Mouse (Mus musculus) testis, adult 2 months (tissue): Measurements from ENCODE around the gene Dusp5. TPM values are rescaled to one million over a fixed set of nuclear protein-coding genes. Genes with fewer than 3 reads are reported as not detected.

ENCODE experiments used
- H3K27ac ChIP-seq: fragments of 200-500 bp; 2 replicates; pipeline ENCODE4 v1.5.1; 2012; ENCODE audit warnings: low read depth, low read length; ENCODE audit not compliant: control insufficient read depth, insufficient read depth
- H3K27me3 ChIP-seq: fragments of 200-500 bp; 2 replicates; pipeline ENCODE4 v1.6.1; 2012; ENCODE audit warnings: mild to moderate bottlenecking, low read length, moderate library complexity; ENCODE audit not compliant: control insufficient read depth, insufficient read depth
- H3K36me3 ChIP-seq: fragments of 200-500 bp; 2 replicates; pipeline ENCODE4 v1.6.1; 2012; ENCODE audit warnings: mild to moderate bottlenecking, low read length; ENCODE audit not compliant: control insufficient read depth, insufficient read depth
- H3K4me1 ChIP-seq: fragments of 200-500 bp; 2 replicates; pipeline ENCODE4 v1.6.1; 2012; ENCODE audit warnings: low read length; ENCODE audit not compliant: control insufficient read depth, insufficient read depth
- H3K4me3 ChIP-seq: fragments of 200-500 bp; 2 replicates; pipeline ENCODE4 v1.5.1; 2012; ENCODE audit warnings: low read depth, mild to moderate bottlenecking, low read length, moderate library complexity, mixed read lengths; ENCODE audit not compliant: control insufficient read depth
- CTCF ChIP-seq: fragments of 200-500 bp; IDR thresholded peaks from 2 replicates; pipeline ENCODE4 v1.5.1; 2012; ENCODE audit warnings: low read depth, mild to moderate bottlenecking, inconsistent platforms, low read length, moderate library complexity; ENCODE audit not compliant: control insufficient read depth, insufficient read depth, insufficient replicate concordance
- POLR2A ChIP-seq: fragments of 200-500 bp; IDR thresholded peaks from 2 replicates; pipeline ENCODE4 v1.6.1; 2012; ENCODE audit warnings: low read depth, mild to moderate bottlenecking, inconsistent platforms, low read length, moderate library complexity; ENCODE audit not compliant: control insufficient read depth
- polyA plus RNA-seq: library from polyadenylated mRNA; depleted of rRNA; stranded (reverse); fragments of >200 nt; gene quantifications from 2 replicates; pipeline ENCODE4 v1.2.3, GENCODE M21; 2012

Dusp5 gene
- polyA plus RNA-seq, 1 experiment = 6.7 TPM

DNA sequence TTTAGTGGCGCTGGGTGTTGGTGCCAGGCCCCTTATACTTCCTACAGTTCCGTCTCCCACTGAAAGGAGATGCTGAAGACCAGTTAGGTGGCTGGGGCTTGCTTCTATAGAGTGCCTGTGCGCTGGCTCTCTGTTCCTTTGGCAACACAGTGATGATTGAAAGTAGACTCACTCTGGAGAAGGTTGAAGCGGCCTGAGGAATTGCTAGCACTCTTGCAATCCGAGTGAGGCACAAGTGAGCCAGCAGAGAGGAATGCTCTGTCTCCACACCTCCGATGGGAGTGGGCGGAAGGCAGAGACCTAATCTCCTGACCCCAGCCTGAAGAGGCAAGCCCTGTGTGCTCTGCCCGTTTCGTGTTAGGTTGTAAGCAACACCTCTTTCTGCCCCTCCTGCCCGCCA lies 2.5 kb downstream of the Dusp5 start:
- no peaks in the 10 kb centered on the region for H3K36me3 ChIP-seq
- no peak overlapping the region for H3K4me3 ChIP-seq
- TF ChIP-seq CTCF (no peak), POLR2A (no peak)
- peaks cover 12% of the 10 kb centered on the region for H3K4me1 ChIP-seq
- no peak overlapping the region for H3K27ac ChIP-seq
- H3K27me3 ChIP-seq = no peaks in the 10 kb centered on the region; the same call in 1 of the 2 replicates

DNA sequence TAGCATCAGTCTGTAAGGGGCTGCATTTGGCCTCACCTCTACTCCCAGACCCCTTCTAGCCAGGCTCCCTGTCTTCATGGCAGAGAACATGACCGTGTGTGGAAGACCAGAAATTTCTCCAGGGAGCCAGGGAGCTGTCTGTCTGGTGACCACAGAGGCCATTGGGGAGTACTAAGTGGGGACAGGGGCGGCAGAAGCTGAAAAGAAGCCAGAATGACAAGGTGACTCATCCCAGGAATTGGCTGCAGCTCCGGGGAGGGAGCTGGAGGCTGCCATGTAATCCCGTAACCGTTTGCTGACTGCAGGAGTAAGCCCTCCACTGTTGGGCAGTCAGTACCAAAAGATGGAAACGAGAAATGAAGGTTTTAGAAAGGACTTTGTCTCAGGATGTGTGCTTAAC lies 3.1 kb downstream of the Dusp5 start:
- Histone ChIP-seq H3K4me1 (peaks cover 12% of the 10 kb centered on the region), H3K27ac (no peak overlapping the region), H3K36me3 (no peaks in the 10 kb centered on the region), H3K27me3 (no peaks in the 10 kb centered on the region; the same call in 1 of the 2 replicates), H3K4me3 (no peak overlapping the region)
- TF ChIP-seq POLR2A (no peak), CTCF (no peak)

DNA sequence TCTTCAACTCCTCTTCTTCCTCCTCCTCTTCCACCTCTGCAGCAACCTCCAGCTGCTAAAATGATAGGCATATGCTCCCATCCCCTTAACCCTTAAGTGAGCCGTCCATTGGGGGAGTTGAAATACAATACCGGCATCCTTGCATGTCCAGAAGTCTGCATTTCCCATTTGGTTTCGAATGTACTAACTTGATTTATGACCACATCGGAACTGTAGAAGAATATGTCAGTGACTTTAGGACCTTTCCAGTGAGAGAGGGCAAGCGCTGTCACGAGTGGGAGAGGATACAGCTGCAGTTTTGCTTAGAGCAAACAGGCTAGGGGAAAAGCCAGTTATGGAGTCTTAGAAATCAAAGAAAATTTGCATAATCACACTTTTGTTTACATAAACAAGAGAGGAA lies 3.8 kb downstream of the Dusp5 start:
- Histone ChIP-seq H3K4me1 (peaks cover 12% of the 10 kb centered on the region), H3K27me3 (no peaks in the 10 kb centered on the region; the same call in 1 of the 2 replicates), H3K4me3 (no peak overlapping the region), H3K36me3 (no peaks in the 10 kb centered on the region), H3K27ac (no peak overlapping the region)
- no peak for TF ChIP-seq POLR2A

DNA sequence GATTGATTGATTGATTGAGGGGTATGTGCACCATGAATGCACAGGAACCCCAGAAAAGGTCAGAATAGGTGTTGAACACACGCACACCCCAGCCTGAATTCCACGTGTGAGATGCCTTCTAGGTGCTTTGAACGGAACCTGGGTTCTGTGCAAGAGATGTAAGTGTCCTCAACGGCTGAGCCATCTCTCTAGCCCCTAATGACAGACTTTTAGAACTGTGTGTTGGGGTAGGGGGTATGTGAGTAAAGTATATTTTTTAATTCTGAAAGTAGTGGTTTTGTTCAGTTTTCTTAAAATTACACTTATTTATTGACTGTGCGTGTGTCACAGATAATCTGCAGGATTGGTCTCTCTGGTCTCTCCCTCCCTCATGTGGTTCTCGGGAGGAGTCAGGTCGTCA lies 4.3 kb downstream of the Dusp5 start:
- H3K4me1 ChIP-seq = peaks cover 10% of the 10 kb centered on the region
- no peak overlapping the region for H3K4me3 ChIP-seq
- no peaks in the 10 kb centered on the region for H3K36me3 ChIP-seq
- TF ChIP-seq CTCF (no peak), POLR2A (no peak)
- no peaks in the 10 kb centered on the region; the same call in 1 of the 2 replicates for H3K27me3 ChIP-seq
- no peak overlapping the region for H3K27ac ChIP-seq

DNA sequence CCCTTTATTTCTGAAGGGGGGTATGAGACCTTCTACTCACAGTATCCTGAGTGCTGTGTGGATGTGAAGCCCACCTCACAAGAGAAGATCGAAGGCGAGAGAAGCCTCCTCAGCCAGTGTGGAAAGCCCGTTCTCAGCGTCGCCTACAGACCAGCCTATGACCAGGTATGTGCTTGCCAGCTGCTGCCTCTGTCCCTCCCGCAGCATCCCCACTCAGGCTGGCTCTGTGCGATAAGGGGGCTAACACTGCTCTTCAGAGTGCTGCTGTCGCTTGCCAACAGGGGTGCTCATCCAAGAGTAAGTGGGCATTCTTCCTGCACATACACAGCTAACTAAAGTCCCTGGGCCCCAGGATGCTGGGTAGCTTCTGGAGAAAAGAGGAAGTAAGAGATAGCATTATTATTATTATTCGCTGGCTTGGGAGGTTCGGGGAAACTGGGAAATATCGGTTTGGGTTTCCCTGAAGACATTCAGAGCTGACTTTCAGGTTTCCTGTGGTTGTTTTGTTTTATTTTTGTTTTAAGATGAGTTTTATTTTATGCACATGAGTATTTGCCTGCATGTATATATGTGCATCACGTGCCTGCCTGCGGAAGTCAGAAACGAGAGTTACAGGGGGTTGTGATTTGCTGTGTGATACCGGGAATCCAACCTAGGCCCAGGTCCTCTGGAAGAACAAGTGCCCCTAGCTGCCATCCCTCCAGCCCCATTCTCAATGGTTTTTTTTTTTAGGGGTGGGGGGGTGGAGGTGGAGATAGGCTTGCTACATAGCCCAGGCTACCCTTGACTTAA lies 5.1 kb downstream of the Dusp5 start:
- H3K4me1 ChIP-seq = peaks cover 9% of the 10 kb centered on the region
- H3K36me3 ChIP-seq = no peaks in the 10 kb centered on the region
- H3K4me3 ChIP-seq = no peak overlapping the region
- no peaks in the 10 kb centered on the region; the same call in 1 of the 2 replicates for H3K27me3 ChIP-seq
- H3K27ac ChIP-seq = no peak overlapping the region
- TF ChIP-seq POLR2A (no peak), CTCF (no peak)

DNA sequence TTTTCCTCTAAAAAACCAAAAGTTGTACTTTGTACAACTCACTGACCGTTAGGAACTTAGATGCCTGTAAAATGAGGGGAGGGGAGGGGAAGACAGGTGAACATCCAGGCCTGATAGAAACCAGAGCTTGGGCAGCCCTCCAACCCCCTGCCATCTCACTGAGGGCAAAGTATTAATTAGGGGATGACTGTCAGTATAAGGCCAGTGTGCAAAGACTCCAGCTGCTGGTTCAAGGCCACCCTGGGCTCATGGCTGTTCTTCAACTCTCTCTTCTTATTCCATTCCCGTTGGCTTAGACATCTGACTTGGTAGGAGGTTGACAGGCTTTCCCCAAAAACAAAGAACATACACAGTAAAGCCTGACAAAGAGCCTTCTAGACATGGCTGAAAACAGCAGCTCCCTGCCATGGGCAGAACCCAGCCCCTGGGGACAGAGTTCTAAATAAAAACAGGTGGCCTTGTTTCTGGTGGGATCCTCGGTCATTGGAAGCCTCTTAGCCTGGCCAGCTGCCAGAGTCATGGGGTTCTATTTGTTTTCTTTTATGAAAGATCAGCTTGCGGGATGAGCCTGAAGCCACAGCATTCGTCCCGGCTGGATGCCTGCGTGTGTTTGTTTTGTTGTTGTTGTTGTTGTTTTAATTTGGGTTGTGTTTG lies 6.0 kb downstream of the Dusp5 start:
- no peaks in the 10 kb centered on the region for H3K36me3 ChIP-seq
- no peak overlapping the region for H3K4me3 ChIP-seq
- H3K27me3 ChIP-seq = no peaks in the 10 kb centered on the region; the same call in 1 of the 2 replicates
- no peak overlapping the region for H3K27ac ChIP-seq
- TF ChIP-seq POLR2A = no peak
- H3K4me1 ChIP-seq = peaks cover 4% of the 10 kb centered on the region

DNA sequence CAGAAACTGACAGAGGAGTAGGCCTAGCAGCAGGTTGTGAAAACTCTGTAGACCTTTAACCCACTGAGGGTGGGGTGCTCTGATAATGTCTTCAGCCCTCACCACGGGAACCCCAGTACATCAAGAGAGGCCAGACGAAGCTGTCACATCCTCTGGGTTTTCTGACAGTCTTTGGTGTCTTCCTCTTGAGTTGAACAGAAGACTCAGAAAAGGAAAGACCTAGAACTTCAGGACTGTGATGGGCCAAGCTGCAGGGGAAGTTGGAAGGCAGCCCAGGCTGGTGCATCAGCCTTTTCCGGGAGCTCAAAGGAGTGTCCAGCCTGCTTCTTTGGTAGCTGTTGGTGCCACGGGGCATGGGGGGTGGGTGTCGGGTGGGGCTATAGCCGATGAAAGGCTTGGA lies 6.5 kb downstream of the Dusp5 start:
- Histone ChIP-seq H3K27ac (no peak overlapping the region), H3K36me3 (no peaks in the 10 kb centered on the region), H3K4me1 (no peaks in the 10 kb centered on the region), H3K27me3 (no peaks in the 10 kb centered on the region), H3K4me3 (no peak overlapping the region)
- TF ChIP-seq CTCF (no peak), POLR2A (no peak)

DNA sequence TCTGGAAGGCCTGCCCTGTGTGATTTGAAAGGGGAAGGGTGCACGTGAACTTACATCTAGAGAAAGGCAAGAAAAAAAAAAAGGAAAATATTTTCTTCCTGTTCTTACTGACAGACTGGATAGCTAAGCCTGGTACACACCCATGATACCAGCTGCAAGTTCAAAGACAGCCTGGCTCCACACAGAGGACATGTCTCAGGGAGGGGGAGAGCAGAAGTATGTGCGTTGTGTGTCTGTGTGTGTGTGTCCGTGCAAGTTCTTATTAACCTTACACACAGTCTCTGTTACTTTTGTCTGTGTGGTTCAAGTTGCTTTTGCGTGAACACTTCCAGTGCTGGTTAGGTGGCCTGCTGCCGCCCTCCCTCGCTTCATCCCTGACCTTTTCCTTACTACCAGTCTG lies 7.3 kb downstream of the Dusp5 start:
- Histone ChIP-seq H3K4me3 (no peak overlapping the region), H3K27me3 (no peaks in the 10 kb centered on the region), H3K36me3 (no peaks in the 10 kb centered on the region), H3K4me1 (no peaks in the 10 kb centered on the region), H3K27ac (no peak overlapping the region)
- TF ChIP-seq CTCF (no peak), POLR2A (no peak)
